Mouse (Mus musculus) lung, postnatal 0 days (tissue): ENCODE measurements around the gene Camk2g. TPM values are rescaled to one million over a fixed set of nuclear protein-coding genes. Genes with fewer than 3 reads are reported as not detected.

Source experiments
- ATAC-seq: fragments of 200-750 bp; cut with Nextera tagmentation; 2 replicates; pipeline ENCODE4 v1.8.0; 2017; ENCODE audit warnings: moderate library complexity
- DNase-seq: peaks from one replicate; pipeline ENCODE4 v3.0.0-alpha.2; 2016; ENCODE audit warnings: low spot score
- H3K27ac ChIP-seq: fragments of 300-500 bp; sonication (generic); 2 replicates; pipeline ENCODE4 v1.5.1; 2014; ENCODE audit warnings: antibody characterized with exemption, mild to moderate bottlenecking, low read length, mixed read lengths
- H3K27me3 ChIP-seq: fragments of 300-500 bp; sonication (generic); replicated peaks from 2 replicates; pipeline ENCODE4 v1.6.1; 2014; ENCODE audit warnings: low read length, mixed read lengths; ENCODE audit not compliant: insufficient read depth
- H3K36me3 ChIP-seq: fragments of 300-500 bp; sonication (generic); 2 replicates; pipeline ENCODE4 v1.6.1; 2014; ENCODE audit warnings: low read length, mixed read lengths; ENCODE audit not compliant: insufficient read depth
- H3K4me1 ChIP-seq: fragments of 300-500 bp; sonication (generic); 2 replicates; pipeline ENCODE4 v1.6.1; 2014; ENCODE audit warnings: antibody characterized with exemption, low read depth, low read length, mixed read lengths; ENCODE audit not compliant: insufficient read depth
- H3K4me2 ChIP-seq: fragments of 300-500 bp; sonication (generic); replicated peaks from 2 replicates; pipeline ENCODE4 v1.6.1; 2014; ENCODE audit warnings: low read depth, mild to moderate bottlenecking, low read length, moderate library complexity, mixed read lengths
- H3K4me3 ChIP-seq: fragments of 300-500 bp; sonication (generic); 2 replicates; pipeline ENCODE4 v1.5.1; 2014; ENCODE audit warnings: low read depth, low read length
- H3K9ac ChIP-seq: fragments of 300-500 bp; sonication (generic); replicated peaks from 2 replicates; pipeline ENCODE4 v1.6.1; 2014; ENCODE audit warnings: low read depth, mild to moderate bottlenecking
- H3K9me3 ChIP-seq: fragments of 300-500 bp; sonication (generic); 2 replicates; pipeline ENCODE4 v1.6.1; 2016; ENCODE audit warnings: low read length, mixed read lengths
- CTCF ChIP-seq: IDR thresholded peaks from 2 replicates; pipeline ENCODE4 v1.5.1; 2016; ENCODE audit warnings: antibody characterized with exemption, mild to moderate bottlenecking
- EP300 ChIP-seq: IDR thresholded peaks from 2 replicates; pipeline ENCODE4 v1.6.1; 2016; ENCODE audit warnings: antibody characterized with exemption, mild to moderate bottlenecking, control low read depth
- WGBS: fragments of 180-500 bp; shearing (Covaris S2); extraction: QIAGEN DNeasy Blood & Tissue Kit; methylation state at CpG from one replicate; pipeline ENCODE4 v1.1.7; 2014; 5-methylcytosine and 5-hydroxymethylcytosine counted together
- polyA plus RNA-seq: library from polyadenylated mRNA; unstranded; fragments of >200 nt; fragmentation: Nextera tagmentation; extraction: Ambion mirVana; gene quantifications from 2 replicates; pipeline ENCODE4 v1.2.1, GENCODE M21; 2015

Camk2g gene
- polyA plus RNA-seq, 1 experiment from 2014 or later = 36.6 TPM

GRCm38 (mm10) chr14:20724043-20724442, 69.8 kb downstream of the Camk2g start:
- ATAC-seq = peak; percentile 50
- Histone ChIP-seq H3K4me2 (no peak overlapping the region), H3K4me3 (no peak overlapping the region), H3K27ac (no peak overlapping the region), H3K27me3 (no peaks in the 10 kb centered on the region), H3K4me1 (no peaks in the 10 kb centered on the region), H3K9me3 (no peaks in the 10 kb centered on the region), H3K36me3 (peaks cover 74% of the 10 kb centered on the region), H3K9ac (no peak overlapping the region)
- TF ChIP-seq CTCF = peak; percentile 86
- no peak for TF ChIP-seq EP300
- 9% methylated on average over 5 of the region's 5 CpGs for WGBS
- peak; percentile 71 for DNase-seq

DNA sequence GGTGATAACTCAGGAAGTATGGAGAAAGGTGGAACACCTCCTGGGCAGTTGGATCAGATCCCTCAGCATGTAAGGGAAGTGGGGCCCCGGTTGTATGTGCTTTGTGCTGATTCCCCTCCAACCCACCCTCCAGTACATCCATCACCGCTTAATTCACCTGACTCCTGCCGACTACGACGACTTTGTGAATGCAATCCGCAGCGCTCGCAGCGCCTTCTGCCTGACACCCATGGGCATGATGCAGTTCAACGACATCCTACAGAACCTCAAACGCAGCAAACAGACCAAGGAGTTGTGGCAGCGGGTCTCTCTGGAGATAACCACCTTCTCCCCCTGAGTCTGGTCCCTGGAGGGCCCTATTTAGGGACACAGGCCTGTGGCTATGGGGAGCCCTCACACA, 70.9 kb downstream of the Camk2g start:
- no peak overlapping the region for H3K4me2 ChIP-seq
- no peaks in the 10 kb centered on the region for H3K4me1 ChIP-seq
- 89% methylated on average over 12 of the region's 12 CpGs for WGBS
- no peaks in the 10 kb centered on the region for H3K9me3 ChIP-seq
- DNase-seq (no peak), ATAC-seq (no peak)
- no peak for TF ChIP-seq EP300
- no peak for TF ChIP-seq CTCF
- no peaks in the 10 kb centered on the region for H3K27me3 ChIP-seq
- H3K9ac ChIP-seq = no peak overlapping the region
- no peak overlapping the region for H3K27ac ChIP-seq
- no peak overlapping the region for H3K4me3 ChIP-seq
- H3K36me3 ChIP-seq = peaks cover 75% of the 10 kb centered on the region

GRCm38 (mm10) chr14:20721371-20721770, 72.5 kb downstream of the Camk2g start:
- 95% methylated on average over 4 of the region's 4 CpGs for WGBS
- ATAC-seq = 0 out of 2 replicates have a peak, but pooled peaks have one; percentile 12
- no peak overlapping the region for H3K4me2 ChIP-seq
- no peak overlapping the region for H3K27ac ChIP-seq
- no peaks in the 10 kb centered on the region for H3K4me1 ChIP-seq
- TF ChIP-seq CTCF = no peak
- TF ChIP-seq EP300 = no peak
- no peaks in the 10 kb centered on the region for H3K27me3 ChIP-seq
- H3K4me3 ChIP-seq = no peak overlapping the region
- H3K9me3 ChIP-seq = no peaks in the 10 kb centered on the region
- no peak overlapping the region for H3K9ac ChIP-seq
- no peak for DNase-seq
- H3K36me3 ChIP-seq = peaks cover 76% of the 10 kb centered on the region

- no peak for ATAC-seq
- Histone ChIP-seq H3K9me3 (no peaks in the 10 kb centered on the region), H3K36me3 (peaks cover 70% of the 10 kb centered on the region), H3K4me2 (no peak overlapping the region), H3K4me1 (no peaks in the 10 kb centered on the region), H3K27me3 (no peaks in the 10 kb centered on the region), H3K27ac (no peak overlapping the region), H3K9ac (no peak overlapping the region), H3K4me3 (no peak overlapping the region)
- DNase-seq = no peak
- no peak for TF ChIP-seq EP300
- TF ChIP-seq CTCF = no peak
- WGBS = 88% methylated on average over 12 of the region's 12 CpGs
Observed at GRCm38 (mm10) chr14:20719767-20720166, 74.1 kb downstream of the Camk2g start.

DNA sequence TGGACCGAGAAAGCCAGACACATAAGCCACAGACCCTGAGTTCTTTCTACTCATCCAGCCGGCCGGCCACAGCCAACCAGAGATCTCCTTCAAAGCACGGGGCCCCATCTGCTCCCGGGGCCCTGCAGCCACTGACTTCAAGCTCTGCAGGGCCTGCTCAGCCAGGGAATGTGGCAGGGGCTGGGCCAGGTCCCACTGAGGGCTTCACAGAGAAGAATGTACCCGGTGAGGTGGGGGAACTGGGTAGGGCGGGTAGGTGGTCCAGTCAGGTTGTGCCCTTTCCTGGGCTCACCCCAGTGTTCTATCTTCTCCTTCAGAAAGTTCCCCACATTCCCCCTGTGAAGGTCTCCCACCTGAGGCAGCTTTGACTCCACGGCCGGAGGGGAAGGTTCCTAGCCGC, 75.4 kb downstream of the Camk2g start:
- Histone ChIP-seq H3K4me2 (no peak overlapping the region), H3K27me3 (no peaks in the 10 kb centered on the region), H3K4me3 (no peak overlapping the region), H3K9me3 (no peaks in the 10 kb centered on the region), H3K4me1 (no peaks in the 10 kb centered on the region), H3K9ac (no peak overlapping the region), H3K36me3 (peaks cover 74% of the 10 kb centered on the region), H3K27ac (no peak overlapping the region)
- no peak for TF ChIP-seq CTCF
- TF ChIP-seq EP300 = no peak
- DNase-seq (no peak), ATAC-seq (no peak)
- 92% methylated on average over 10 of the region's 10 CpGs for WGBS

DNA sequence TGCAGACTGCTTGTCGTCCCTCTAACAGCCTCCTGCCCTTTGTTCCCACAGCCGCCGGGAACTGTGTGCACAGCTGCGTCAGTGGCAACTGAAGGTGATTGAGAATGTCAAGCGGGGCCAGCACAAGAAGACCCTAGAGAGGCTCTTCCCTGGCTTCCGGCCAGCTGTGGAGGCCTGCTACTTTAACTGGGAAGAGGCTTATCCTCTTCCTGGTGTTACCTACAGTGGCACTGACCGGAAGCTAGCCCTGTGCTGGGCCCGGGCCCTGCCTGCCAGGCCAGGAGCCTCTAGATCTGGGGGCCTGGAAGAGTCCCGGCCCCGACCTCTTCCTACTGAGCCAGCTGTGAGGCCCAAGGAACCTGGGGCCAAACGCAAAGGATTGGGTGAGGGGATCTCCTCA, 80.1 kb downstream of the Camk2g start:
- no peaks in the 10 kb centered on the region for H3K27me3 ChIP-seq
- H3K36me3 ChIP-seq = peaks cover 64% of the 10 kb centered on the region
- peaks cover under 1% of the 10 kb centered on the region for H3K4me1 ChIP-seq
- no peak overlapping the region for H3K27ac ChIP-seq
- ATAC-seq = no peak
- H3K4me3 ChIP-seq = no peak overlapping the region
- no peak for DNase-seq
- H3K9me3 ChIP-seq = no peaks in the 10 kb centered on the region
- WGBS = 60% methylated on average over 11 of the region's 11 CpGs
- TF ChIP-seq EP300 = no peak
- no peak for TF ChIP-seq CTCF
- no peak overlapping the region for H3K4me2 ChIP-seq
- H3K9ac ChIP-seq = no peak overlapping the region

DNA sequence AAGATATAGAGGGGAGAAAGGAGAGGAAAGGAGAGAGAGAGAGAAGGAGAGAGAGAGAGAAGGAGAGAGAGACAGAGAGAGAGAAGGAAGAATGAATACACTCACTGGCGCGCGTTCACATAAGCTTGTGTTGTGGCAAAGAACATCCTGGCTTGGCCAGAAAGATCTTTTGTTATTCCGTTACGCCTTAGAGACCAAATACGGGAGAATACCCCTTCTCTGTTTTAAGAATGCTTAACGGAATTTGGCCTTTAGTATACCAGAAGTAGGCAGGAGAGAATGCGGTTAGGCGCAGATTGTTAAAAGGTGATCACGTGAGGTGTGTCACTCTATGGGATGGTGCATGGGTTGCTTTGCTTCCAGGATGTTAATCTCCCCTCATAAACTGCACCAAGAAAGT, 85.6 kb downstream of the Camk2g start:
- no peaks in the 10 kb centered on the region for H3K27me3 ChIP-seq
- H3K4me2 ChIP-seq = peak overlapping the region; percentile 88
- peaks cover 6% of the 10 kb centered on the region for H3K4me1 ChIP-seq
- DNase-seq (peak; percentile 31), ATAC-seq (no peak)
- peaks cover 21% of the 10 kb centered on the region for H3K36me3 ChIP-seq
- TF ChIP-seq CTCF = no peak
- no peak for TF ChIP-seq EP300
- no peaks in the 10 kb centered on the region for H3K9me3 ChIP-seq
- H3K9ac ChIP-seq = peak overlapping the region; percentile 99
- peak overlapping the region; percentile 95 for H3K4me3 ChIP-seq
- peak overlapping the region; percentile 94 for H3K27ac ChIP-seq
- 3% methylated on average over 10 of the region's 10 CpGs for WGBS
